Mouse (Mus musculus): ENCODE measurements around the gene Thap12.

- TF ChIP-seq TCF12 (IDR thresholded peaks at IDR 0.05; ENCODE audit: insufficient read depth, poor library complexity, severe bottlenecking): no peak
- TF ChIP-seq USF1 (IDR thresholded peaks at IDR 0.05; ENCODE audit: low read depth): no peak
- TF ChIP-seq POLR2A (IDR thresholded peaks at IDR 0.05; ENCODE audit: insufficient read length, low read depth): no peak
- TF ChIP-seq E2F4 (IDR thresholded peaks at IDR 0.05; ENCODE audit: insufficient read depth): no peak
These were observed 53.7 kb downstream of the Thap12 start for GRCm38 (mm10) chr7:98756556-98756955.
